Mouse (Mus musculus): ENCODE measurements around the gene Naa38.
A peak's percentile ranks its signal among the peaks of the same experiment; 100 is the strongest.

The Naa38 gene

GRCm38 (mm10) chr11:69429313-69429712, 34.0 kb downstream of the Naa38 start:
- no peak for DNase-seq (ENCODE audit: extremely low read depth, insufficient read length, low spot score)

- no peak for DNase-seq (ENCODE audit: extremely low read depth, insufficient read length, low spot score)
Measured at GRCm38 (mm10) chr11:69430631-69431030, 35.3 kb downstream of the Naa38 start.

DNA sequence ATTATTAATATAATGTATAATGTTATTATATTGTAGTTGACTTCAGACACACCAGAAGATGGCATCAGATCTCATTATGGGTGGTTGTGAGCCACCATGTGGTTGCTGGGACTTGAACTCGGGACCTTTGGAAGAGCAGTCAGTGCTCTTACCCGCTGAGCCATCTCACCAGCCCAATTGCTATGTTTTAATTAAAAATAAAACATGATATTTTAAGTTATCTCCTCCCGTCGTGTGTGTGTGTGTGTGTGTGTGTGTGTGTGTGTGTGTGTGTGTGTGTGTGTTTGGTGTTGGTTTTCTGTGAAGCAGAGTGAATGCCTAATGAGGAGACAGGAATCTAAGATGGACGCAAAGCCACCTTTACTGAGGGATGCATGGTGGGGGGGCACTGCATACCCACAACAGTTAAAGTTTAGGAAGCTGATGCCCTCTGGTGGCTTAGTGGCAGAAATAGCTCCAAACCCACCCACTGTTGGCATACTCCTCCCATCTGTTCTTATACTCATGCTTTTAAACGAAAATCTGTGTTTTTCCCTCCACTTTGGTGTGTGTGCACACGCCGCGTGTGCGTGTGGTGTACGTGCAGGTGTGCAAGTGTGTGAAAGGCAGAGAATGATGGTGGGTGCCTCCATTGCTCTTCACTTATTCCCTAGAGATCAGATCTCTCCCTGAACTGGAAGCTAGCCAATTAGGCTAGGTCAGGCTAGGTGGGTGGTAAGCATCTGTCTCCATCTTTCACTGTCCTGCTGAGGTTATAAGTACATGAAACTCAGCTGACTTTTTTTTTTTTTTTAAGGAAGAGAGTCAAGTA, 36.7 kb downstream of the Naa38 start:
- peak; percentile 46 for DNase-seq (ENCODE audit: extremely low read depth, insufficient read length, low spot score)

GRCm38 (mm10) chr11:69432640-69432982, 37.3 kb downstream of the Naa38 start:
- no peak for DNase-seq (ENCODE audit: extremely low read depth, insufficient read length, low spot score)

GRCm38 (mm10) chr11:69433189-69433588, 37.9 kb downstream of the Naa38 start:
- no peak for DNase-seq (ENCODE audit: extremely low read depth, insufficient read length, low spot score)

DNA sequence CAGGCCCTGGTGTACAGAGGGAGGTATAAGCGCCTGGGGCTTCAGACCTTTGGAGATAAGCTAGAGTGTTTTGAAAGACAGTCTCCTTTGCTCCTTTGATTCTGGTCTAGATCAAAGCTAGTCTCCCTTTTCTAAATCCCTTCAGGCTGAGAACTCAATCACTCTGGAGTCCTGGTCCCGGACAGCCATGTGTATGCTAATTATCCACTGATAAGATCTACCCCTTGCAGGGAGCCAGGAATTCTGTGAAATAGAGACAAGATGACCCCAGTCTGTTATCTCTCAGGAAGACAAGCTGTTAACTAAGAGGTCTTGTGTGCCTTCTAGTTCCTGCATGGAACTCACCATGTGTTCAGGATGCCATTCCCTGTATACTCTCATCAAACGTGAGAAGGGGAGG, 42.0 kb downstream of the Naa38 start:
- DNase-seq (ENCODE audit: extremely low read depth, insufficient read length, low spot score): no peak

- DNase-seq (ENCODE audit: extremely low read depth, insufficient read length, low spot score): peak; percentile 58
Measured at GRCm38 (mm10) chr11:69443328-69443727, 48.0 kb downstream of the Naa38 start.

Data from 3134 (cell line).